Mouse (Mus musculus) kidney, embryonic 16.5 days (tissue): Measurements from ENCODE around the gene 2010005H15Rik. TPM values are rescaled to one million over a fixed set of nuclear protein-coding genes. Genes with fewer than 3 reads are reported as not detected.

Source experiments
- ATAC-seq: fragments of 200-750 bp; cut with Nextera tagmentation; 2 replicates; pipeline ENCODE4 v1.8.0; 2017; ENCODE audit warnings: moderate TSS enrichment; ENCODE audit not compliant: low FRiP score, low TSS enrichment
- H3K27ac ChIP-seq: fragments of 300-500 bp; sonication (generic); 2 replicates; pipeline ENCODE4 v1.5.1; 2014; ENCODE audit warnings: low read length
- H3K27me3 ChIP-seq: fragments of 300-500 bp; sonication (generic); 2 replicates; pipeline ENCODE4 v1.6.1; 2014; ENCODE audit warnings: low read length, control low read depth, mixed read lengths; ENCODE audit not compliant: insufficient read depth
- H3K36me3 ChIP-seq: fragments of 300-500 bp; sonication (generic); 2 replicates; pipeline ENCODE4 v1.6.1; 2014; ENCODE audit warnings: low read length, control low read depth, mixed read lengths; ENCODE audit not compliant: insufficient read depth
- H3K4me1 ChIP-seq: fragments of 300-500 bp; sonication (generic); 2 replicates; pipeline ENCODE4 v1.6.1; 2014; ENCODE audit warnings: low read length, control low read depth, mixed read lengths; ENCODE audit not compliant: insufficient read depth
- H3K4me2 ChIP-seq: fragments of 300-500 bp; sonication (generic); replicated peaks from 2 replicates; pipeline ENCODE4 v1.6.1; 2014; ENCODE audit warnings: low read depth, low read length
- H3K4me3 ChIP-seq: fragments of 300-500 bp; sonication (generic); 2 replicates; pipeline ENCODE4 v1.5.1; 2014; ENCODE audit warnings: mild to moderate bottlenecking, low read length
- H3K9ac ChIP-seq: fragments of 300-500 bp; sonication (generic); replicated peaks from 2 replicates; pipeline ENCODE4 v1.6.1; 2014; ENCODE audit warnings: low read length
- H3K9me3 ChIP-seq: fragments of 300-500 bp; sonication (generic); 2 replicates; pipeline ENCODE4 v1.6.1; 2016; ENCODE audit warnings: low read length, control low read depth
- WGBS: fragments of 180-500 bp; shearing (Covaris S2); extraction: QIAGEN DNeasy Blood & Tissue Kit; methylation state at CpG from one replicate; pipeline ENCODE4 v1.1.7; 2014; 5-methylcytosine and 5-hydroxymethylcytosine counted together
- polyA plus RNA-seq: library from polyadenylated mRNA; unstranded; fragments of >200 nt; fragmentation: Nextera tagmentation; extraction: Ambion mirVana; gene quantifications from 2 replicates; pipeline ENCODE4 v1.2.1, GENCODE M21; 2015

The 2010005H15Rik gene
- polyA plus RNA-seq, 1 experiment from 2014 or later, result not detected

- Histone ChIP-seq H3K9me3 (no peaks in the 10 kb centered on the region), H3K4me2 (no peak overlapping the region), H3K9ac (no peak overlapping the region), H3K27ac (no peak overlapping the region), H3K27me3 (no peaks in the 10 kb centered on the region), H3K36me3 (no peaks in the 10 kb centered on the region), H3K4me3 (no peak overlapping the region), H3K4me1 (no peaks in the 10 kb centered on the region)
- ATAC-seq, result no peak
- WGBS, result 77% methylated on average over 4 of the region's 4 CpGs
Measured at GRCm38 (mm10) chr16:36289140-36289539, 67.9 kb downstream of the 2010005H15Rik start.

Other genes with a start within 250 kb of the 2010005H15Rik start
- 35.9 and 38.2 TPM in 2 replicates for gene Kpna1, start 242.7 kb upstream of the 2010005H15Rik start, polyA plus RNA-seq
- 8.5 and 9.3 TPM in 2 replicates for gene Wdr5b, start 180.3 kb upstream of the 2010005H15Rik start, polyA plus RNA-seq
- 317 and 325 TPM in 2 replicates for gene Fam162a, start 149.9 kb upstream of the 2010005H15Rik start, polyA plus RNA-seq
- gene Ccdc58, start 149.8 kb upstream of the 2010005H15Rik start, polyA plus RNA-seq, result 80.7 and 86.8 TPM in 2 replicates
- gene Csta1, start 90.2 kb upstream of the 2010005H15Rik start, polyA plus RNA-seq, result 0.05 and 0.12 TPM in 2 replicates
- gene Stfa2l1, start 64.7 kb upstream of the 2010005H15Rik start, polyA plus RNA-seq, result 1.0 TPM in 2 replicates
- 1.6 and 1.7 TPM in 2 replicates for gene Gm5483, start 37.3 kb upstream of the 2010005H15Rik start, polyA plus RNA-seq
- gene Gm5416, start 11.1 kb upstream of the 2010005H15Rik start, polyA plus RNA-seq, result 0.74 TPM in 1 of 2 replicates, not detected in the other
- gene Stfa1, start 55.5 kb downstream of the 2010005H15Rik start, polyA plus RNA-seq, result 2.9 and 4.2 TPM in 2 replicates
- gene BC117090, start 112.9 kb downstream of the 2010005H15Rik start, polyA plus RNA-seq, result not detected in 2 replicates
- gene BC100530, start 146.3 kb downstream of the 2010005H15Rik start, polyA plus RNA-seq, result 2.3 and 3.2 TPM in 2 replicates
- gene Stfa2, start 187.0 kb downstream of the 2010005H15Rik start, polyA plus RNA-seq, result 0.39 and 1.0 TPM in 2 replicates
- gene Stfa3, start 233.9 kb downstream of the 2010005H15Rik start, polyA plus RNA-seq, result 0.85 and 0.91 TPM in 2 replicates